Mouse (Mus musculus) erythroblast, embryonic 14.5 days (primary cell): ENCODE data around the gene Lnx2.

ENCODE experiments used
- GATA1 ChIP-seq: IDR thresholded peaks from 2 replicates; pipeline ENCODE4 v1.6.1; 2012; ENCODE audit warnings: low read length, inconsistent platforms, mixed read lengths
- TAL1 ChIP-seq: IDR thresholded peaks from 3 replicates; pipeline ENCODE4 v1.6.1; 2012; ENCODE audit warnings: low read length, inconsistent platforms, mixed read lengths

DNA sequence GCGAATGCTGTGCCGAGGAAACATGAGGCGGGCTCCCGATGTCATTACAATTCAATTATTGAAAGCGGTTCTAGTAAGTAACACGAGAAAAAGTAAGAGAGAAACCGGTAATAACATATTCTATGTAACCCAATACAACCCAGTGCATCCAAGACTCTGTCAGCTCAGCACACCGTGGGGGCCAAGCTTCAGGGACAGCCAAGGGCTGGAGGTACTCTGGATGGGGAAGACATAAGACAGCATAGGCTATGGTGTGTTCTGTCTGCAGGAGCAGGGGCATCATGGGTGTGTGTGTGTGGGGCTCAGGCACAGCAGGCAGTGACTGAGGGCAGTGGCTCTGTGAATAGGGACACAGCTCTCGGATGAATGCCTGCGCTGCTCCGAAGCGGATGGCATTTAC lies 59.8 kb downstream of the Lnx2 start:
- TF ChIP-seq GATA1 (no peak), TAL1 (no peak)
